Mouse (Mus musculus) kidney, postnatal 10 days (tissue): ENCODE data around the gene Gm16429.
"Not testable (repeated sequence)": the region's sequence is repeated elsewhere in the genome, so short reads cannot be mapped to it uniquely, and the experiment has no call there.

Experiments used
- DNase-seq: peaks from one replicate; pipeline ENCODE4 v3.0.0; 2021; ENCODE audit warnings: mixed read lengths

Gene Gm16429

DNA sequence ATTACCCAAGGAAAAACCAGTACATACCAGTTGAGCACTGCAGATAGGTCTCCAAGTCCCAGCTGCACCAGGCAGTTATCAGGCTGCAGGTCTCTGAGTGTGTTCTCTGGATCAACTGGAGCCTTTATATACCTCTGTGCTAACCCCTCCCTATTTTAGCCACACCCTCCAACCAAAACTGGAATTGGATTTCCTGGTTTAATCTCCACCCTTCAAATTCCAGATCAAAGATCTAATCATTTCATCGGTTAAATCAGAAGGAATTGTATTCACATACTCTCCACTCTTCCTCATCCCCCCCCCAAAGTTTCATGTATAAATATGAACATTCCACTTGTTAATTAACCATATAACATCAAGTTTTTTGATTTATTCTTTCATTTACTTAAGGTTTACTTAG, at the start of gene Gm16429:
Gene Gm16429 (minus strand): TSS at position 101 of the 400 bp plus-strand sequence.
- DNase-seq = not testable (repeated sequence)
